Mouse (Mus musculus) left cerebral cortex, adult 6 months (tissue): Measurements from ENCODE around the gene Cep152. TPM values are rescaled to one million over a fixed set of nuclear protein-coding genes. Genes with fewer than 3 reads are reported as not detected.

Experiments
- long read RNA-seq, 2 experiments: library from polyadenylated mRNA; unstranded; transcript quantifications; one replicate each; pipeline ENCODE4 v2.0.0; 2019 to 2020
- polyA plus RNA-seq: library from polyadenylated mRNA; unstranded; fragments of <200 nt; fragmentation: Nextera tagmentation; gene quantifications from 2 replicates; pipeline ENCODE4 v1.2.3, GENCODE M21; 2021

Cep152 gene
- 0.30 and 0.36 TPM in 2 replicates for polyA plus RNA-seq
- long read RNA-seq, experiment 1, partial matches to known transcripts, result 0 of 3 reads
- long read RNA-seq, experiment 1, other reads (novel, unspliced or antisense), result 3 of 3 reads
- long read RNA-seq, experiment 2, partial matches to known transcripts, result 0 of 1 reads
- long read RNA-seq, experiment 2, other reads (novel, unspliced or antisense), result 1 of 1 reads

GRCm38 (mm10) chr2:125624837-125625351, at the start of gene Cep152:
Cep152 (minus strand) TSS chr2:125625113.

GRCm38 (mm10) chr2:125672957-125673631, 48.2 kb upstream of the Cep152 start, which contains the start of gene Eid1:
Eid1 (plus strand) TSS chr2:125673095.

Other genes starting within 250 kb of the Cep152 start
- not detected in 2 replicates for gene Gm9913, start 120.0 kb downstream of the Cep152 start, polyA plus RNA-seq
- 0.23 and 0.35 TPM in 2 replicates for gene Fbn1, start 117.1 kb downstream of the Cep152 start, polyA plus RNA-seq
- gene Eid1, start 48.0 kb upstream of the Cep152 start, polyA plus RNA-seq, result 42.1 and 85.7 TPM in 2 replicates
- gene Shc4, start 99.0 kb upstream of the Cep152 start, polyA plus RNA-seq, result 1.5 and 2.1 TPM in 2 replicates
- gene Secisbp2l, start 157.8 kb upstream of the Cep152 start, polyA plus RNA-seq, result 17.7 and 21.5 TPM in 2 replicates
- 20.9 and 26.3 TPM in 2 replicates for gene Galk2, start 234.0 kb upstream of the Cep152 start, polyA plus RNA-seq
- gene Cops2, start 234.0 kb upstream of the Cep152 start, polyA plus RNA-seq, result 45.7 and 60.8 TPM in 2 replicates